Mouse (Mus musculus) embryonic facial prominence, embryonic 10.5 days (tissue): ENCODE measurements at regions not wholly inside any gene's neighbourhood (a gene's known extent, or its start where the extent isn't known, plus 50 kb on each side); places are given as distances from the start of the nearest gene placed in this dataset.
A peak's percentile ranks its signal among the peaks of the same experiment; 100 is the strongest.

Source experiments
- DNase-seq: peaks from one replicate; pipeline ENCODE4 v3.0.0-alpha.2; 2017; ENCODE audit warnings: low spot score
- H3K27ac ChIP-seq: fragments of 300-500 bp; sonication (generic); replicated peaks from 2 replicates; pipeline ENCODE4 v1.5.1; 2016; ENCODE audit warnings: mild to moderate bottlenecking
- H3K27me3 ChIP-seq: fragments of 300-500 bp; sonication (generic); replicated peaks from 2 replicates; pipeline ENCODE4 v1.6.1; 2016; ENCODE audit warnings: low read depth, mild to moderate bottlenecking; ENCODE audit not compliant: poor library complexity, severe bottlenecking
- H3K36me3 ChIP-seq: fragments of 300-500 bp; sonication (generic); replicated peaks from 2 replicates; pipeline ENCODE4 v1.6.1; 2016; ENCODE audit warnings: mild to moderate bottlenecking, moderate library complexity
- H3K4me1 ChIP-seq: fragments of 300-500 bp; sonication (generic); 2 replicates; pipeline ENCODE4 v1.6.1; 2016
- H3K4me3 ChIP-seq: fragments of 300-500 bp; sonication (generic); 2 replicates; pipeline ENCODE4 v1.5.1; 2016; ENCODE audit warnings: mild to moderate bottlenecking, moderate library complexity
- H3K9me3 ChIP-seq: fragments of 300-500 bp; sonication (generic); 2 replicates; pipeline ENCODE4 v1.6.1; 2016; ENCODE audit warnings: mild to moderate bottlenecking
- WGBS: fragments of 180-500 bp; shearing (Covaris S2); methylation state at CpG from one replicate; pipeline ENCODE4 v1.1.7; 2016; 5-methylcytosine and 5-hydroxymethylcytosine counted together

DNA sequence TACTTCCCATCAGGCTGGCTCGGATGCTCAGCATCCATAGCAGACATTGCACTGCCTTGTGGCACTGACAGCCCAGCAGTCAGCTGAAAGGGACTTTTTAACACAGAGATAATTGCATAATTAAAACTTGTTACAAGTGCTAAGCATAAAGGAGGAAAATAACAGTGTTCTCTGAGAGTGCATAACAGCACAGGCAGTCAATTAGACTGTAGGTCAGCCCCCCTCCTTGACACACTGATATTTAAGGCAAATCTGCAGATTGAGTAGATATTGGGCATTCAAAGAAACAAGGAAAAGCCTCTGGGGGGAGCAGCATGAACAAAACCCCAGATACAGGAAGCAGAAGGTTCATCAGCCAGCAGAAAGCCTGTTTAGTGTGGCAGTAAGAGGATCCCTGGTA is 237.8 kb upstream of the Cdh11 start:
- no peak overlapping the region for H3K27ac ChIP-seq
- H3K27me3 ChIP-seq: no peaks in the 10 kb centered on the region
- 61% methylated on average over 1 of the region's 1 CpGs for WGBS
- H3K4me1 ChIP-seq: peaks cover 5% of the 10 kb centered on the region
- no peaks in the 10 kb centered on the region for H3K9me3 ChIP-seq
- H3K36me3 ChIP-seq: no peaks in the 10 kb centered on the region
- no peak for DNase-seq
- no peak overlapping the region for H3K4me3 ChIP-seq

DNA sequence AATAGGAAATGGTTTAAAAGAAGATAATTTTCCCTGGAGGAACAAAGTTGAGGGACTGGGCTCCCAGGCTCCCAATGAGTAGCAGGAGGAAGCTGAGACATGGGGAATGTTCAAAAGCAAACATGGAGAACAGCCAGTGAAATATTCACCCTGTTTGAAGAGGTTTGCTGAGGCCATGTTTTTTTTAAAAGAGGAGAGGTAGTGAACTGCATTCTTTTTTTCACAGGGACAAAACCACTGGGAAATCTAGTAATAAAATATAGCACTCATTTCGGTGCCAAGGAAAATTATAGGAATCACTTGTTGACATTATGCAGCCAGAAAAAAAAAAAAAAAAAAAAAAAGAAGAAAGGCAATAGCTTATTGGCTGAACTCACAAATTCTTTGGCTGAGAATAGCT is 246.3 kb upstream of the Cdh11 start:
- no peak for DNase-seq
- H3K4me3 ChIP-seq: no peak overlapping the region
- H3K4me1 ChIP-seq: no peaks in the 10 kb centered on the region
- 88% methylated on average over 1 of the region's 1 CpGs for WGBS
- H3K36me3 ChIP-seq: no peaks in the 10 kb centered on the region
- H3K9me3 ChIP-seq: no peaks in the 10 kb centered on the region
- H3K27ac ChIP-seq: no peak overlapping the region
- no peaks in the 10 kb centered on the region for H3K27me3 ChIP-seq

DNA sequence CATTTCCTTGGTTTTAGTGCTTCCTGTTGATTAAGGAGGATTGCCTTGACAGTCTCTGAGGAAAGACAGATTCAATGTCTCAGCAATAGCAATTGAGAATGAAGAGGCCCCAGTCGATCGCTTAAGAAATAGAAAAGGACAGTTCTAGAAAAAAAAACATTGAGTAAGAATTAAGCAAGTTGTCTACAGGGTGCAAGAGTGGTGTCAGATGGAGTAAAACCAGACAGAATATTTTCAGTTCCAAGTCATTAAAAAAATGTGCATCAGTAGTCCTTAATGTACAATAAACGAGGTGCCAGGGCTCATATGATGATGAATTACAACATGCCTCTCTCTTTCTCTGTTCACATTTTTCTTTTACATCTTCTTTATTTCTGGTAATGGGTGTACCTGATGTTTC is 248.5 kb upstream of the Cdh11 start:
- H3K9me3 ChIP-seq: no peaks in the 10 kb centered on the region
- WGBS: 83% methylated on average over 3 of the region's 3 CpGs
- H3K4me1 ChIP-seq: no peaks in the 10 kb centered on the region
- H3K27ac ChIP-seq: no peak overlapping the region
- H3K4me3 ChIP-seq: no peak overlapping the region
- no peaks in the 10 kb centered on the region for H3K36me3 ChIP-seq
- no peak for DNase-seq
- H3K27me3 ChIP-seq: no peaks in the 10 kb centered on the region

DNA sequence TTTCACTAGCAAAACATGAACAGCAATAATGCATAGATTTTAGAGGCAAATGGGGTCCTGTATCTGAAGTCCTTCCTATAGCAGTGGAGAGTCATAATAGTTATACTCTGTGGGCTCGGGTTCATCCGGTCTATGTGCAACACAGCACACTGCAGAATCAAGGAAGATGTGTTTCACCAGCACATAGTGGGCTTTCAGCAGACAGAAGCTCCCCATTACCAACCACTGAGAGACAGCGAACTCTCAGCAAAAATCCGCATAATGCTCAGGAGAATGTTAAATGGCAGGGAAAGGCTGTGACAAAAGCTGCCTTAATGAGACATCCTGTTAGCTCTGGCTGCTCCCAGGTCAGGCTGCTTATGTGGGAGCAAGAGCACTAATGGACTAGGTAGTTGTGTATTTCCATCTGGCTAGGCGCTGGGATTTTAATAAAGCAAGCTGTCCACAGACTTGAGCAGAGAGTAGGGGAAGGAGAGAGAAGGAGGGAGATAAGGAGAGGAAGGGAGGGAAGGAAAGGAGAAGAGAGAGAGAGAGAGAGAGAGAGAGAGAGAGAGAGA is 286.7 kb upstream of the Cdh11 start:
- Histone ChIP-seq H3K4me1 (peaks cover 8% of the 10 kb centered on the region; the same call in 1 of the 2 replicates), H3K9me3 (no peaks in the 10 kb centered on the region), H3K27ac (peak overlapping the region; percentile 61; the same call in 1 of the 2 replicates), H3K4me3 (no peak overlapping the region), H3K36me3 (no peaks in the 10 kb centered on the region), H3K27me3 (no peaks in the 10 kb centered on the region)
- WGBS: 66% methylated on average over 5 of the region's 5 CpGs
- no peak for DNase-seq

DNA sequence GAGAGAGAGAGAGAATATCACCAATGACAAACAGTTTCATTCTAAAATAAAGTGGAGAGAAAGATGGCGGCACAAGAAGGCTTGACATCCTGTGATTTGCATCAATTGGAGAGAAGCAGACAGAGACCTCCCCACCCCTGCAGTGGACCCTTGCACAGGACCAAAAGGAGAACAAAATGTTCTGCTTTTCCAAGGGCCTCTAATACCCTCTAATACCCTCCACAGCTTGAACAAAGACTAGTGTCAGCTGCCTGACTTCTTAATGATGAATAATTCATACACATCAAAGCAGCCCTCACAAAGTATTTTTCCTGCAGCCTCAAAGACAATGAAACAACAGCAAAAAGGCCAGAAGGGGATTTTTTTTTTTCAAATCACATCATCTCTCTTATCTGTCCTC is 287.2 kb upstream of the Cdh11 start:
- Histone ChIP-seq H3K4me3 (no peak overlapping the region), H3K4me1 (peaks cover 11% of the 10 kb centered on the region; the same call in 1 of the 2 replicates), H3K27ac (0 out of 2 replicates have a peak overlapping the region, but pooled peaks have one; percentile 61), H3K9me3 (no peaks in the 10 kb centered on the region), H3K36me3 (no peaks in the 10 kb centered on the region), H3K27me3 (no peaks in the 10 kb centered on the region)
- DNase-seq: no peak
- WGBS: 68% methylated on average over 1 of the region's 1 CpGs

DNA sequence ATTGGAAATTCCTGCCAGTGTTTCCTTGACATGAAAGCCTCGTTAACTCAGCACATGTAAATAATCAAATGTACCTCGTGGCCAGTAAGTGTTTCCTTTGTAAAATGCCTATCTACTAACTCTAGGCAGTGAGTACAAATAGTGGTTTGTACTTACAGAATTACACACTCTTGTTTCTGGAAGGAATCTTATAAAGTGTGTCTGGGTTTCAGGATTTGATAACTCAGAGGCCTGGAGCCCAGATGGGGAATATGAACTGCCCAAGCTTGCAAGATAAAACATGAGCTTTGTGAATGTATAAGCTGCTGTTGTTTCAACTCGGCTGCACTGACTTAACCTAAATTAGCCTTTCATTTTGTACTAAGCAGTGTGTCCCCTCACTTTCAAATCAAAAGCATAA is 293.1 kb upstream of the Cdh11 start:
- Histone ChIP-seq H3K27ac (peak overlapping the region; percentile 36), H3K9me3 (no peaks in the 10 kb centered on the region), H3K4me3 (no peak overlapping the region), H3K4me1 (peaks cover 15% of the 10 kb centered on the region; the same call in 1 of the 2 replicates), H3K27me3 (no peaks in the 10 kb centered on the region), H3K36me3 (no peaks in the 10 kb centered on the region)
- WGBS: 25% methylated on average over 3 of the region's 3 CpGs
- DNase-seq: peak; percentile 44

DNA sequence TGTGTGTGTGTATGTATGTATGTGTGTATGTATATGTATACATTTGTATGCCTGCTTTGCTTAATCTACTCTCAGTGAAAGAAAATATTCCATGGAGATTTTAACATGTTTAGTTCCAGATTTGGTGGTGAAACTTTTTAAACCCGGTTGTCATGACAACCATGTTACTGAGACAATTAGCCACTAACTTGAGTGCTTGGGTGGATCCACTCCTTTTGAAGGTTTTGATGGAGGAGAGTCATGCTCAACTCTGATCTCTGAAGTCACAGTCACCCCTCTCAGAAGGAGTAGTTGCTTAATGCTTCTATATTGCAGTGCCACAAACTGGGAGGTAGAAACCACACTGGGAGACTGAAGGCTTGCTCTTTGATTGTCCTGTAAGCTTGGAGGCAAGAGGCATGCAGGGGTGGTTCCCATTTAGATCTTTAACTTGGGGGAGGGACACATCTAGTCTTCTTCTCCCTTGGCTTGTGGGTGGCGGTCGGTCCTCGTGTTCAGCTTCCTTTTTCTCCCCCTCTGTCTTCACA is 301.6 kb upstream of the Cdh11 start:
- Histone ChIP-seq H3K36me3 (no peaks in the 10 kb centered on the region), H3K27ac (no peak overlapping the region), H3K4me1 (peaks cover 6% of the 10 kb centered on the region; the same call in 1 of the 2 replicates), H3K9me3 (no peaks in the 10 kb centered on the region), H3K27me3 (no peaks in the 10 kb centered on the region), H3K4me3 (no peak overlapping the region)
- no peak for DNase-seq
- WGBS: 74% methylated on average over 4 of the region's 4 CpGs

DNA sequence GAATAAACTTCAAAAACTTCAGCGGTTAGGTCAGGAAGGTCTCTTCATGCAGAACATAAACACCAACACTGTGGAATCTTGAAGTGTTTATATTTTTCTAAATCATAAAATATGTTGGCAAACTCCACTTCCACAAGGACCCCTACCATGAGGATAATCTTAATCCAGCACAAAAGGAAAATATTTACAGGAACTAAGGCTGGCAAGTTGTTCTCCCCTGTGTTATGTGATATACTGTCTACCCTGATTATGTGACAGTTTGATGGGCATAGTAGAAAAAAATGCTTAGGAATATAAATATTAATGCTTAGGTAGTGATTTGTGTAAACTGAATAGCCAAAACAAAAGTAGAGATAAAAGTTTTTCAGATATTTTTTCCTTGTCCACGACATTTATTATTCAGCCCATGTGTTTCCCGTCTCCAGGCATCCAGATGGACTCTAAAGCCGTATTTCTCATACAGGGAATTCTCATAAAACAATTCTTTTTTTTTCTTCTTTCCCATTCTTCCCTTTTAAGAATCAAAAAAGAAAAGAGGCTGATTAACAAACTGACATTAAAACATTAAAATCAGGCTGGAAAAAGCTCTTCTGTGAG is 311.2 kb upstream of the Cdh11 start:
- no peak overlapping the region for H3K4me3 ChIP-seq
- no peaks in the 10 kb centered on the region for H3K9me3 ChIP-seq
- H3K4me1 ChIP-seq: no peaks in the 10 kb centered on the region
- DNase-seq: no peak
- WGBS: 88% methylated on average over 4 of the region's 4 CpGs
- no peaks in the 10 kb centered on the region for H3K36me3 ChIP-seq
- H3K27me3 ChIP-seq: no peaks in the 10 kb centered on the region
- H3K27ac ChIP-seq: no peak overlapping the region

DNA sequence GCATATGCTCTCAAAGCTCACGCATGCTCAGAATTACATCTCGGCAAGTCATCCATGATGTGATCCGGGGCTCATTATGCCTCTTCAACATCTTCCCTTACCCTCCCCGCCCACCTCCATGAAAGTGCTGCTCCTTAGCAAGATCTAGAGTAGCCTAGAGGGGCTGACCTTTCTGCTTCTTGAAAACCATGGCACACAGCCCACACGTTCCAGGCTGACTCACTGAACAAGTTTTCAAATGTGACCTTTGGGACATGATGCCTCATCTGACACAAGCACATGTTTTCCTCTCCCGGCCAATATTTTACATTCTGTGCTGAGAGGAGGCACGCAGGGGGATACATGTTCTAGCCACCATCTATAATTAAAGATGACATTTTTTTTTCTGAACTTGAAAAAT is 340.1 kb upstream of the Cdh11 start:
- DNase-seq: no peak
- Histone ChIP-seq H3K9me3 (no peaks in the 10 kb centered on the region), H3K4me1 (no peaks in the 10 kb centered on the region), H3K36me3 (no peaks in the 10 kb centered on the region), H3K27me3 (no peaks in the 10 kb centered on the region), H3K27ac (no peak overlapping the region), H3K4me3 (no peak overlapping the region)
- 82% methylated on average over 7 of the region's 7 CpGs for WGBS

DNA sequence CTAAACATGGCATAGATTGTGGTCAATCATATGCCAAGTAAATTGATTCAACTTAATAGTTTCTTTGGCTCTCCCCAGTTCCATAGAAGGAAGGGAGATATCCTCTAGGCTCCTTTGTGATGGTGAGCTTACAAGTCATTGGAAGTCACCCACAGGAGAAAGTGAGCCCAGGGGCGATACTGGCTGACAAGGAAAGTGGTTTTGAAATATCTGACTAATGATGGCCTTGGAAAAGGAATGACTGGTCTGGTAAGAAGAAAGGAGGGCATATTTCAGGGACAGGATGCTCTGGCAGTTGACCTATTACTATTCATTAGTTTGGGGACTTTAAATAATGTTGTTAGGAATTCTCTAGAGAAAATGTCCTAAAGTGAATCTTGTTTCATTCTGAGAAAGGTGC is 352.7 kb upstream of the Cdh11 start:
- DNase-seq: no peak
- Histone ChIP-seq H3K27me3 (no peaks in the 10 kb centered on the region), H3K9me3 (no peaks in the 10 kb centered on the region), H3K4me3 (no peak overlapping the region), H3K4me1 (no peaks in the 10 kb centered on the region), H3K27ac (no peak overlapping the region), H3K36me3 (no peaks in the 10 kb centered on the region)
- WGBS: 77% methylated on average over 1 of the region's 1 CpGs

DNA sequence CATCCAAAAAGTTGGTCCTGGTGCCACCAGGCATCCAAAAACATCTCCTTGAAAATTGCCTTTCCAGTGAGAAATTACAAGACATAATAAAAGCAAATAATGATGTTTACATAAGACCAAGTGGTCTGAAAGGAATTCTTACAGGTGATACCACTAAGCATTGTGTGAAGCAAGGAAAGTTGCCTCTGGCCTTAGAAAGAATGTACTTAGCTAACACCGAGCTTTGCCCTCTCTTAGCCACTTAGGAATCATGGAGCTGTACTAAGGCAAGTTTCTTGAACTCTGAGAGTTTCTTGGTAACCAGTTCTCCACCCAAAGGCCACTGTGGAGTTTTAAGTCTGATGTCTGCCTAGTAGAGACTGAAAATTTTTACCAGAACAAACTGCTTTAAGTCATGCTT is 359.4 kb upstream of the Cdh11 start:
- Histone ChIP-seq H3K9me3 (no peaks in the 10 kb centered on the region), H3K27ac (no peak overlapping the region), H3K4me3 (no peak overlapping the region), H3K27me3 (no peaks in the 10 kb centered on the region), H3K4me1 (peaks cover 19% of the 10 kb centered on the region), H3K36me3 (no peaks in the 10 kb centered on the region)
- 56% methylated on average over 1 of the region's 1 CpGs for WGBS
- DNase-seq: no peak

DNA sequence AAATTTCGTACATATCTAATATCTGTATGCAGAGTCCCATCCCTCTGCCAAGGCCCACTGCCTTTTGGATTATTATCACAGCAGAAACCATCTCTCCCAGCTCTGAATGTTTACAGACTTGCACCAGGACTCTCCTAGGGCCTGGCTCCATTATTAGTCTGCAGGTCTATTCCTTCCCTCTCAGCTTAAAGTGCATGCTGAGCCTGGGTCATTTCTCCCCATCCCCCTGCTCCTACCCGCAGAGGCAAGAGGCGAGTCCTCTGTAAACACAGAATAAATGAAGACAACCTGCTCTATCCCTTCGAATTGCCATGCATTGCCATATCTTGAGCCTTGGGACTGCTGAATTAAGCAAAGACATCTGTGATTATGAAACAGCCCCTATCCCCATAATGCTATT is 362.6 kb upstream of the Cdh11 start:
- 51% methylated on average over 4 of the region's 4 CpGs for WGBS
- H3K36me3 ChIP-seq: no peaks in the 10 kb centered on the region
- DNase-seq: no peak
- peaks cover 19% of the 10 kb centered on the region for H3K4me1 ChIP-seq
- H3K9me3 ChIP-seq: no peaks in the 10 kb centered on the region
- no peaks in the 10 kb centered on the region for H3K27me3 ChIP-seq
- no peak overlapping the region for H3K4me3 ChIP-seq
- H3K27ac ChIP-seq: 0 out of 2 replicates have a peak overlapping the region, but pooled peaks have one; percentile 66

DNA sequence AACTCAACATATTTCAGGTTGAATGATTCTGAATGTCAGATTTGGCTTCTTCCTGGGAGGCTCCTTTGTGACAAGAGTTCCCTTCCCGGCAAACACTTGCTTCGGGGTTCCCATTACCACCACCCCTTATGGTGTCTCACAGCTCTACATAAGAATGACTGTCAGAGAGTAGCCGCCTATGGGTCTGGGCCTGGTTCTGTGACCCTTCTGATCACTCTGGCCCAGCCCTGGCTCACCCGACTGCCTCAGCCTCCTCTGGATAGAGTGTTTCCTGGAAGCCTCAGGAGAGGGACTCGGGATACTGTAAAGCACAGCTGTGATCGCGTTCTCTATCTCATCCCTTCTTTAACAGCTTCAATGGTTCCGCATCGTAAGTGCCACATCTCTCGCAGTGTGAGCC is 363.0 kb upstream of the Cdh11 start:
- H3K36me3 ChIP-seq: no peaks in the 10 kb centered on the region

More for the DNA sequence above, 363.0 kb upstream of the Cdh11 start:
- Histone ChIP-seq H3K4me1 (peaks cover 19% of the 10 kb centered on the region), H3K27ac (peak overlapping the region; percentile 66), H3K27me3 (no peaks in the 10 kb centered on the region), H3K9me3 (no peaks in the 10 kb centered on the region), H3K4me3 (no peak overlapping the region)
- peak; percentile 11 for DNase-seq
- WGBS: 54% methylated on average over 10 of the region's 10 CpGs
